Mouse (Mus musculus) heart, postnatal 10 days (tissue): ENCODE data around the gene Hist1h2bg. TPM values are rescaled to one million over a fixed set of nuclear protein-coding genes. Genes with fewer than 3 reads are reported as not detected.

Experiments
- DNase-seq, 2 experiments: peaks; one replicate each; pipeline ENCODE4 v3.0.0; 2021
- intact Hi-C: fragments of 180-260 bp; cut with DNase I; formaldehyde crosslinking; loops from one replicate; pipeline ENCODE4 v1.15.1; 2025
- microRNA-seq, 2 experiments: library from miRNA; unstranded; fragments of <30 nt; microRNA quantifications; one replicate each; pipeline ENCODE4 v1.2.0; 2022
- total RNA-seq, 2 experiments: library from RNA; stranded (reverse); gene quantifications; 2 replicates each; pipeline ENCODE4 v1.2.3; 2021

Gene Hist1h2bg
- total RNA-seq, 2 experiments from 2014 or later, result 285 to 300 TPM

- intact Hi-C loops, result no loop called here
- no peak for DNase-seq
These were observed 32.0 kb downstream of the Hist1h2bg start for GRCm38 (mm10) chr13:23603182-23603699.

GRCm38 (mm10) chr13:23604452-23604851 lies 33.3 kb downstream of the Hist1h2bg start:
- intact Hi-C loops, result no loop called here
- no peak for DNase-seq

GRCm38 (mm10) chr13:23605052-23605451 lies 33.9 kb downstream of the Hist1h2bg start:
- intact Hi-C loops, result no loop called here
- no peak for DNase-seq

- intact Hi-C loops, result no loop called here
- no peak for DNase-seq
These were observed 38.0 kb downstream of the Hist1h2bg start for GRCm38 (mm10) chr13:23609209-23609608.

- DNase-seq, result no peak
- intact Hi-C loops, result no loop called here
These were observed 38.6 kb downstream of the Hist1h2bg start for GRCm38 (mm10) chr13:23609844-23610243.

- no peak for DNase-seq
- intact Hi-C loops, result no loop called here
These were observed 39.2 kb downstream of the Hist1h2bg start for GRCm38 (mm10) chr13:23610393-23610792.

- intact Hi-C loops, result no loop called here
- DNase-seq, result no peak
These were observed 40.4 kb downstream of the Hist1h2bg start for GRCm38 (mm10) chr13:23611638-23612037.

GRCm38 (mm10) chr13:23620056-23620732 lies 49.0 kb downstream of the Hist1h2bg start:
- DNase-seq, result peak in 1 of 2 experiments; percentile 16
- intact Hi-C loops, result loop anchor here (5.0 kb wide), 2 partner anchors 33 to 117 kb away; partner anchors contain the start of gene Hist1h1c

- intact Hi-C loops, result loop anchor here (1.0 to 5.0 kb wide), 3 partner anchors 34 to 116 kb away; partner anchors contain the start of genes Hist1h1c, Hist1h2ad and Hist1h2bf
- DNase-seq, result peak; percentile 80 to 85
These were observed 49.7 kb downstream of the Hist1h2bg start, which contains the start of gene Hist1h2be for GRCm38 (mm10) chr13:23620733-23621531. Gene Hist1h2be, minus strand, starts transcription at chr13:23621124.

Small RNAs within 50 kb of the gene (microRNA-seq; reads per million reads assigned to microRNA genes)
- gene Gm44297, result 0.24 to 0.35 reads per million in 2 experiments
- gene Gm44359, result 0 reads per million in 2 experiments
- gene Gm44394, result 0 reads per million in 2 experiments

Other genes with a start within 250 kb of the Hist1h2bg start
- gene Zfp322a, start 202.2 kb upstream of the Hist1h2bg start, total RNA-seq, result 10 to 100 TPM; 18.9 to 21.7 TPM
- 1 to 10 TPM; 5.3 to 5.6 TPM for gene Abt1, start 147.5 kb upstream of the Hist1h2bg start, total RNA-seq
- gene Btn1a1, start 105.5 kb upstream of the Hist1h2bg start, total RNA-seq, result not detected
- gene Btn2a2, start 82.5 kb upstream of the Hist1h2bg start, total RNA-seq, result not detected
- gene Hist1h4h, start 40.3 kb upstream of the Hist1h2bg start, total RNA-seq, result 100 to 1,000 TPM; 743 to 812 TPM
- gene Hist1h2af, start 37.5 kb upstream of the Hist1h2bg start, total RNA-seq, result 100 to 1,000 TPM; 171 to 245 TPM
- gene Hist1h3g, start 36.0 kb upstream of the Hist1h2bg start, total RNA-seq, result 10 to 100 TPM; 45.9 to 66.2 TPM
- gene Hist1h2bh, start 28.0 kb upstream of the Hist1h2bg start, total RNA-seq, result 10 to 100 TPM in 1 of 2 experiments, 1 to 10 TPM in 1; 9.2 to 11.2 TPM
- gene Hist1h3f, start 27.3 kb upstream of the Hist1h2bg start, total RNA-seq, result 10 to 100 TPM; 52.6 to 63.4 TPM
- 100 to 1,000 TPM; 308 to 354 TPM for gene Hist1h4f, start 19.7 kb upstream of the Hist1h2bg start, total RNA-seq
- 10 to 100 TPM; 16.9 to 20.1 TPM for gene Hist1h1d, start 18.1 kb upstream of the Hist1h2bg start, total RNA-seq
- 100 to 1,000 TPM; 125 to 161 TPM for gene Hist1h3e, start 9.0 kb upstream of the Hist1h2bg start, total RNA-seq
- gene Hist1h2ae, start 176 bp upstream of the Hist1h2bg start, total RNA-seq, result 10 to 100 TPM; 38.7 to 42.6 TPM
- gene Hist1h2bf, start 2.8 kb downstream of the Hist1h2bg start, total RNA-seq, result 100 to 1,000 TPM; 116 to 129 TPM
- 10 to 100 TPM; 32.3 to 37.7 TPM for gene Hist1h2ad, start 3.0 kb downstream of the Hist1h2bg start, total RNA-seq
- 10 to 100 TPM; 26.2 to 30.6 TPM for gene Hist1h3d, start 4.4 kb downstream of the Hist1h2bg start, total RNA-seq
- gene Hist1h4d, start 10.2 kb downstream of the Hist1h2bg start, total RNA-seq, result 100 to 1,000 TPM; 167 to 189 TPM
- 10 to 100 TPM; 18.8 to 19.8 TPM for gene Hist1h2be, start 49.7 kb downstream of the Hist1h2bg start, total RNA-seq
- 100 to 1,000 TPM; 138 to 168 TPM for gene Hist1h1e, start 51.2 kb downstream of the Hist1h2bg start, total RNA-seq
- 1 to 10 TPM; 5.1 to 6.2 TPM for gene Hist1h2ac, start 112.6 kb downstream of the Hist1h2bg start, total RNA-seq
- gene Hist1h2bc, start 112.8 kb downstream of the Hist1h2bg start, total RNA-seq, result 10 to 100 TPM; 50.8 to 51.3 TPM
- gene Hist1h1t, start 124.4 kb downstream of the Hist1h2bg start, total RNA-seq, result under 1 TPM; 0.29 to 0.67 TPM
- 100 to 1,000 TPM; 105 to 116 TPM for gene Hist1h4c, start 127.1 kb downstream of the Hist1h2bg start, total RNA-seq
- gene Hfe, start 139.5 kb downstream of the Hist1h2bg start, total RNA-seq, result 10 to 100 TPM; 26.7 to 32.4 TPM
- 100 to 1,000 TPM; 299 to 383 TPM for gene Hist1h1c, start 167.4 kb downstream of the Hist1h2bg start, total RNA-seq
- 100 to 1,000 TPM in 1 of 2 experiments, 10 to 100 TPM in 1; 84.0 to 101 TPM for gene Hist1h3c, start 174.2 kb downstream of the Hist1h2bg start, total RNA-seq
- 100 to 1,000 TPM; 105 to 106 TPM for gene Hist1h2bb, start 175.3 kb downstream of the Hist1h2bg start, total RNA-seq
- gene Hist1h2ab, start 179.7 kb downstream of the Hist1h2bg start, total RNA-seq, result 100 to 1,000 TPM; 166 to 169 TPM
- gene Hist1h3b, start 180.9 kb downstream of the Hist1h2bg start, total RNA-seq, result 100 to 1,000 TPM; 221 to 266 TPM
- gene Hist1h4b, start 185.6 kb downstream of the Hist1h2bg start, total RNA-seq, result 100 to 1,000 TPM; 130 to 151 TPM
- 100 to 1,000 TPM; 162 to 177 TPM for gene Hist1h4a, start 189.8 kb downstream of the Hist1h2bg start, total RNA-seq
- 100 to 1,000 TPM; 160 to 202 TPM for gene Hist1h3a, start 191.0 kb downstream of the Hist1h2bg start, total RNA-seq
- 100 to 1,000 TPM; 109 to 127 TPM for gene Hist1h1a, start 192.3 kb downstream of the Hist1h2bg start, total RNA-seq
- not detected for gene Trim38, start 198.5 kb downstream of the Hist1h2bg start, total RNA-seq
- not detected for gene Slc17a2, start 235.6 kb downstream of the Hist1h2bg start, total RNA-seq